Mouse (Mus musculus): ENCODE data around the gene St8sia4. TPM values are rescaled to one million over a fixed set of nuclear protein-coding genes. Genes with fewer than 3 reads are reported as not detected.

Gene St8sia4
- polyA plus RNA-seq (2012), result 0.02 TPM in 1 of 2 replicates, not detected in the other

- no peaks in the 10 kb centered on the region for H3K9me3 ChIP-seq (ENCODE audit: control insufficient read depth, low read length)
- peak within 1 kb of the TSS; percentile 55 for H3K4me3 ChIP-seq (replicated peaks)
- peaks cover 31% of the 10 kb centered on the region for H3K27me3 ChIP-seq (ENCODE audit: control insufficient read depth)
- TF ChIP-seq TAL1 (IDR thresholded peaks at IDR 0.05; ENCODE audit: low read length) (no peak), GATA1 (IDR thresholded peaks at IDR 0.05; ENCODE audit: low read length) (no peak)
- peaks cover 11% of the 10 kb centered on the region for H3K4me1 ChIP-seq (ENCODE audit: control insufficient read depth)
- no peaks in the 10 kb centered on the region for H3K36me3 ChIP-seq (ENCODE audit: control insufficient read depth)
Measured at GRCm38 (mm10) chr1:95667435-95668252, at the start of gene St8sia4. Gene St8sia4, minus strand, starts transcription at chr1:95667571.

- Histone ChIP-seq H3K4me3 (replicated peaks) (no peak overlapping the region), H3K9me3 (ENCODE audit: control insufficient read depth, low read length) (no peaks in the 10 kb centered on the region), H3K36me3 (ENCODE audit: control insufficient read depth) (no peaks in the 10 kb centered on the region), H3K27me3 (ENCODE audit: control insufficient read depth) (no peaks in the 10 kb centered on the region), H3K4me1 (ENCODE audit: control insufficient read depth) (no peaks in the 10 kb centered on the region)
- no peak for TF ChIP-seq TAL1 (IDR thresholded peaks at IDR 0.05; ENCODE audit: low read length)
- no peak for TF ChIP-seq GATA1 (IDR thresholded peaks at IDR 0.05; ENCODE audit: low read length)
Measured at GRCm38 (mm10) chr1:95709181-95709580, 41.8 kb upstream of the St8sia4 start.

- TF ChIP-seq TAL1 (IDR thresholded peaks at IDR 0.05; ENCODE audit: low read length) (no peak), GATA1 (IDR thresholded peaks at IDR 0.05; ENCODE audit: low read length) (no peak)
- Histone ChIP-seq H3K9me3 (ENCODE audit: control insufficient read depth, low read length) (no peaks in the 10 kb centered on the region), H3K27me3 (ENCODE audit: control insufficient read depth) (no peaks in the 10 kb centered on the region)
Measured at GRCm38 (mm10) chr1:95699903-95700302, 32.5 kb upstream of the St8sia4 start.

GRCm38 (mm10) chr1:95674052-95674451 lies 6.7 kb upstream of the St8sia4 start:
- Histone ChIP-seq H3K27me3 (ENCODE audit: control insufficient read depth) (no peaks in the 10 kb centered on the region), H3K4me1 (ENCODE audit: control insufficient read depth) (no peaks in the 10 kb centered on the region), H3K9me3 (ENCODE audit: control insufficient read depth, low read length) (no peaks in the 10 kb centered on the region), H3K4me3 (replicated peaks) (no peak overlapping the region), H3K36me3 (ENCODE audit: control insufficient read depth) (no peaks in the 10 kb centered on the region)
- no peak for TF ChIP-seq TAL1 (IDR thresholded peaks at IDR 0.05; ENCODE audit: low read length)
- no peak for TF ChIP-seq GATA1 (IDR thresholded peaks at IDR 0.05; ENCODE audit: low read length)

More at GRCm38 (mm10) chr1:95699903-95700302, 32.5 kb upstream of the St8sia4 start:
- Histone ChIP-seq H3K36me3 (ENCODE audit: control insufficient read depth) (no peaks in the 10 kb centered on the region), H3K4me3 (replicated peaks) (no peak overlapping the region), H3K4me1 (ENCODE audit: control insufficient read depth) (no peaks in the 10 kb centered on the region)

GRCm38 (mm10) chr1:95668253-95668805 lies 958 bp upstream of the St8sia4 start:
- Histone ChIP-seq H3K36me3 (ENCODE audit: control insufficient read depth) (no peaks in the 10 kb centered on the region), H3K9me3 (ENCODE audit: control insufficient read depth, low read length) (no peaks in the 10 kb centered on the region), H3K27me3 (ENCODE audit: control insufficient read depth) (peaks cover 31% of the 10 kb centered on the region), H3K4me3 (replicated peaks) (peak overlapping the region; percentile 55), H3K4me1 (ENCODE audit: control insufficient read depth) (peaks cover 11% of the 10 kb centered on the region)
- TF ChIP-seq GATA1 (IDR thresholded peaks at IDR 0.05; ENCODE audit: low read length), result no peak
- TF ChIP-seq TAL1 (IDR thresholded peaks at IDR 0.05; ENCODE audit: low read length), result no peak

- Histone ChIP-seq H3K36me3 (ENCODE audit: control insufficient read depth) (no peaks in the 10 kb centered on the region), H3K4me1 (ENCODE audit: control insufficient read depth) (peaks cover 11% of the 10 kb centered on the region), H3K4me3 (replicated peaks) (peak overlapping the region; percentile 55), H3K9me3 (ENCODE audit: control insufficient read depth, low read length) (no peaks in the 10 kb centered on the region), H3K27me3 (ENCODE audit: control insufficient read depth) (peaks cover 31% of the 10 kb centered on the region)
- TF ChIP-seq GATA1 (IDR thresholded peaks at IDR 0.05; ENCODE audit: low read length) (no peak), TAL1 (IDR thresholded peaks at IDR 0.05; ENCODE audit: low read length) (no peak)
Measured at GRCm38 (mm10) chr1:95666541-95667320, 640 bp downstream of the St8sia4 start.

GRCm38 (mm10) chr1:95665951-95666484 lies 1.4 kb downstream of the St8sia4 start:
- H3K36me3 ChIP-seq (ENCODE audit: control insufficient read depth), result no peaks in the 10 kb centered on the region
- H3K4me3 ChIP-seq (replicated peaks), result no peak overlapping the region
- H3K4me1 ChIP-seq (ENCODE audit: control insufficient read depth), result peaks cover 11% of the 10 kb centered on the region
- TF ChIP-seq GATA1 (IDR thresholded peaks at IDR 0.05; ENCODE audit: low read length) (no peak), TAL1 (IDR thresholded peaks at IDR 0.05; ENCODE audit: low read length) (no peak)
- no peaks in the 10 kb centered on the region for H3K9me3 ChIP-seq (ENCODE audit: control insufficient read depth, low read length)
- peaks cover 31% of the 10 kb centered on the region for H3K27me3 ChIP-seq (ENCODE audit: control insufficient read depth)

GRCm38 (mm10) chr1:95664969-95665702 lies 2.2 kb downstream of the St8sia4 start:
- Histone ChIP-seq H3K36me3 (ENCODE audit: control insufficient read depth) (no peaks in the 10 kb centered on the region), H3K4me3 (replicated peaks) (no peak overlapping the region), H3K27me3 (ENCODE audit: control insufficient read depth) (peaks cover 31% of the 10 kb centered on the region), H3K9me3 (ENCODE audit: control insufficient read depth, low read length) (no peaks in the 10 kb centered on the region), H3K4me1 (ENCODE audit: control insufficient read depth) (peaks cover 11% of the 10 kb centered on the region)
- TF ChIP-seq TAL1 (IDR thresholded peaks at IDR 0.05; ENCODE audit: low read length) (no peak), GATA1 (IDR thresholded peaks at IDR 0.05; ENCODE audit: low read length) (no peak)
